Mouse (Mus musculus) cerebellum, adult 9-10 months (tissue): ENCODE measurements around the gene Slc25a40.

Experiments used
- DNase-seq: peaks from one replicate; pipeline ENCODE4 v3.0.0; 2022

Gene Slc25a40

DNA sequence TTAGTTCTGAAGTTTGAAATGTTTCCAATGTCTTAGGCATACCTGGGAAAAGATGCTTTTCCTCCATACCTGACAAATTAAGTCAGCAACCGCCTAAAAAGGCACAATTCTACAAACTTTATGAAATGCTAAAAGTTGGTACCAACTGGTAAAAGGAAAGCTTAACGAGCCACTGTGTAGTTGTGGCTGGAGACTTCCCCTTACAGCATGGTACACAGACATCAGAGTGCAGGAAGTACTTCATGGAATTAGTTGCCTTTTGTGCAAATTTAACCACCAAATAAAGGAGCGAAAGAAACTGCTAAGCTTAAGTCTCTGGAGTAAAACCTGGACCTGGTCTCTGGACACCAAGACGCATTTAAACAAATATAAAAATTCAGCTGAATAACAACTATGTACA is 69.1 kb downstream of the Slc25a40 start:
- no peak for DNase-seq
